Mouse (Mus musculus) ES-E14 (cell line): ENCODE results near the gene Vcp.

Experiments
- CHD2 ChIP-seq: IDR thresholded peaks from 2 replicates; pipeline ENCODE4 v1.6.1; 2014; ENCODE audit warnings: mild to moderate bottlenecking, low read depth, low read length, inconsistent platforms
- HCFC1 ChIP-seq: IDR thresholded peaks from 2 replicates; pipeline ENCODE4 v1.6.1; 2012; ENCODE audit warnings: low read length, inconsistent platforms, borderline replicate concordance; ENCODE audit not compliant: insufficient read depth
- MAFK ChIP-seq: IDR thresholded peaks from 2 replicates; pipeline ENCODE4 v1.6.1; 2014; ENCODE audit warnings: mild to moderate bottlenecking, low read depth, low read length, inconsistent platforms; ENCODE audit not compliant: insufficient read depth
- ZC3H11A ChIP-seq: IDR thresholded peaks from 2 replicates; pipeline ENCODE4 v1.6.1; 2012; ENCODE audit warnings: low read depth, mild to moderate bottlenecking, inconsistent platforms, low read length, borderline replicate concordance
- ZNF384 ChIP-seq: IDR thresholded peaks from 2 replicates; pipeline ENCODE4 v1.6.1; 2012; ENCODE audit warnings: low read depth, low read length, inconsistent platforms

- TF ChIP-seq ZC3H11A (no peak), MAFK (no peak), HCFC1 (no peak), CHD2 (no peak), ZNF384 (no peak)
Measured at GRCm38 (mm10) chr4:42957306-42957705, 43.0 kb downstream of the Vcp start.
